Mouse (Mus musculus) neural tube, embryonic 10.5 days (tissue): Measurements from ENCODE around the gene Paf1.
A peak's percentile ranks its signal among the peaks of the same experiment; 100 is the strongest.

Experiments used
- DNase-seq: peaks from one replicate; pipeline ENCODE4 v3.0.0-alpha.2; 2017; ENCODE audit warnings: low spot score; ENCODE audit errors: extremely low spot score

Paf1 gene

GRCm38 (mm10) chr7:28432252-28432651 is 39.5 kb downstream of the Paf1 start:
- DNase-seq: no peak

- DNase-seq: peak; percentile 48
These were observed 43.0 kb downstream of the Paf1 start for GRCm38 (mm10) chr7:28435660-28436259.

- peak; percentile 99 for DNase-seq
These were observed 43.6 kb downstream of the Paf1 start for GRCm38 (mm10) chr7:28436271-28436904.

- peak; percentile 74 for DNase-seq
These were observed 44.3 kb downstream of the Paf1 start, which contains the start of gene Gmfg for GRCm38 (mm10) chr7:28436932-28437570. Gene Gmfg (plus strand): TSS chr7:28437447.

GRCm38 (mm10) chr7:28437964-28438363 is 45.2 kb downstream of the Paf1 start:
- no peak for DNase-seq

- DNase-seq: no peak
These were observed 46.0 kb downstream of the Paf1 start for GRCm38 (mm10) chr7:28438771-28439170.

- no peak for DNase-seq
These were observed 48.0 kb downstream of the Paf1 start for GRCm38 (mm10) chr7:28440739-28441138.

- no peak for DNase-seq
These were observed 49.2 kb downstream of the Paf1 start for GRCm38 (mm10) chr7:28441776-28442485.

- no peak for DNase-seq
These were observed 49.9 kb downstream of the Paf1 start for GRCm38 (mm10) chr7:28442688-28443087.

- DNase-seq: no peak
These were observed 51.7 kb downstream of the Paf1 start for GRCm38 (mm10) chr7:28444344-28444974.

- DNase-seq: peak; percentile 88
These were observed 53.7 kb downstream of the Paf1 start for GRCm38 (mm10) chr7:28446446-28446845.

- DNase-seq: no peak
These were observed 54.5 kb downstream of the Paf1 start for GRCm38 (mm10) chr7:28447101-28447830.

- no peak for DNase-seq
These were observed 55.4 kb downstream of the Paf1 start for GRCm38 (mm10) chr7:28447865-28448820.
